Mouse (Mus musculus) limb, embryonic 11.5 days (tissue): ENCODE results near the gene Gm10134. TPM values are rescaled to one million over a fixed set of nuclear protein-coding genes. Genes with fewer than 3 reads are reported as not detected.

Experiments
- ATAC-seq: fragments of 200-750 bp; cut with Nextera tagmentation; 2 replicates; pipeline ENCODE4 v1.8.0; 2017; ENCODE audit warnings: low read depth; ENCODE audit not compliant: insufficient number of reproducible peaks, low FRiP score, low TSS enrichment
- DNase-seq: peaks from one replicate; pipeline ENCODE4 v3.0.0-alpha.2; 2015; ENCODE audit warnings: low spot score
- H3K27ac ChIP-seq: fragments of 300-500 bp; sonication (generic); replicated peaks from 2 replicates; pipeline ENCODE4 v1.5.1; 2014; ENCODE audit warnings: low read depth, mild to moderate bottlenecking, low read length
- H3K27me3 ChIP-seq: fragments of 300-500 bp; sonication (generic); 2 replicates; pipeline ENCODE4 v1.6.1; 2014; ENCODE audit warnings: mild to moderate bottlenecking, low read length, mixed read lengths; ENCODE audit not compliant: control insufficient read depth, insufficient read depth
- H3K36me3 ChIP-seq: fragments of 300-500 bp; sonication (generic); 2 replicates; pipeline ENCODE4 v1.6.1; 2014; ENCODE audit warnings: mild to moderate bottlenecking, low read length, moderate library complexity, mixed read lengths; ENCODE audit not compliant: control insufficient read depth, insufficient read depth
- H3K4me1 ChIP-seq: fragments of 300-500 bp; sonication (generic); 2 replicates; pipeline ENCODE4 v1.6.1; 2014; ENCODE audit warnings: low read length, mixed read lengths; ENCODE audit not compliant: control insufficient read depth, insufficient read depth
- H3K4me2 ChIP-seq: fragments of 300-500 bp; sonication (generic); 2 replicates; pipeline ENCODE4 v1.6.1; 2014; ENCODE audit warnings: low read depth, mild to moderate bottlenecking, moderate library complexity; ENCODE audit not compliant: severe bottlenecking
- H3K4me3 ChIP-seq: fragments of 300-500 bp; sonication (generic); 2 replicates; pipeline ENCODE4 v1.5.1; 2014; ENCODE audit warnings: low read depth, low read length
- H3K9ac ChIP-seq: fragments of 300-500 bp; sonication (generic); 2 replicates; pipeline ENCODE4 v1.6.1; 2014; ENCODE audit warnings: mild to moderate bottlenecking, low read length
- H3K9me3 ChIP-seq: fragments of 300-500 bp; sonication (generic); 2 replicates; pipeline ENCODE4 v1.6.1; 2016; ENCODE audit warnings: low read length; ENCODE audit not compliant: control insufficient read depth
- WGBS: fragments of 180-500 bp; shearing (Covaris S2); extraction: QIAGEN DNeasy Blood & Tissue Kit; methylation state at CpG from one replicate; pipeline ENCODE4 v1.1.7; 2014; 5-methylcytosine and 5-hydroxymethylcytosine counted together
- polyA plus RNA-seq: library from polyadenylated mRNA; unstranded; fragments of >200 nt; fragmentation: Nextera tagmentation; extraction: Ambion mirVana; gene quantifications from 2 replicates; pipeline ENCODE4 v1.2.1, GENCODE M21; 2014

Gm10134 gene
- polyA plus RNA-seq, 1 experiment from 2014 or later = not detected

DNA sequence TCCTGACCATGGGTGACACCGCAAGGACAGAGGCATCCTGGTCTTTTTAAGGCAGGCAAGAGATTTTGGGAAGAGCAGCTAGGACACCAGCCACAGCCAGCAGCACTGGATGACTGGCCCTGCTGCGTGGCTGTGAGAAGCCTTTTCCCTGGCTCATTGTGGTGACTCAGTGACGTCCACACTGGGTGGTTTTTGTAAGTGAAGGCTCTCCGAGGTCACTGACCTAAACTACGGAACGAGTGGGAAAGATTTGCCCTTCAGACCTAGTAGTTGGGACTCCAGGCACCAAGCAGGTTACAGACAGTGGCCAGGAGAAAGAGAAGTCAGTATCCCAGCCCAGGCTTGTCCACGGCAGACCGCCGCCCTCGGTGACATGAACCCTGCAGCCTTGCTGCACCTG lies 18.5 kb downstream of the Gm10134 start:
- Histone ChIP-seq H3K4me3 (no peak overlapping the region), H3K27ac (no peak overlapping the region), H3K36me3 (no peaks in the 10 kb centered on the region), H3K4me2 (no peak overlapping the region), H3K27me3 (no peaks in the 10 kb centered on the region), H3K9ac (no peak overlapping the region), H3K4me1 (peaks cover 27% of the 10 kb centered on the region), H3K9me3 (no peaks in the 10 kb centered on the region)
- ATAC-seq = no peak
- no peak for DNase-seq
- WGBS = 80% methylated on average over 10 of the region's 10 CpGs

GRCm38 (mm10) chr2:28525219-28525942 lies 19.5 kb downstream of the Gm10134 start:
- Histone ChIP-seq H3K36me3 (no peaks in the 10 kb centered on the region), H3K9me3 (no peaks in the 10 kb centered on the region), H3K4me2 (no peak overlapping the region), H3K9ac (peak overlapping the region; percentile 14; the same call in 1 of the 2 replicates), H3K4me3 (no peak overlapping the region), H3K4me1 (peaks cover 31% of the 10 kb centered on the region), H3K27ac (peak overlapping the region; percentile 60; the same call in 1 of the 2 replicates), H3K27me3 (no peaks in the 10 kb centered on the region)
- DNase-seq (peak; percentile 52), ATAC-seq (peak; percentile 49; the same call in 1 of the 2 replicates)
- WGBS = 15% methylated on average over 11 of the region's 11 CpGs

- no peak overlapping the region for H3K4me3 ChIP-seq
- ATAC-seq (no peak), DNase-seq (peak; percentile 36)
- no peaks in the 10 kb centered on the region for H3K27me3 ChIP-seq
- H3K4me1 ChIP-seq = peaks cover 33% of the 10 kb centered on the region
- no peak overlapping the region; the same call in 1 of the 2 replicates for H3K9ac ChIP-seq
- H3K4me2 ChIP-seq = no peak overlapping the region
- no peaks in the 10 kb centered on the region for H3K36me3 ChIP-seq
- H3K9me3 ChIP-seq = no peaks in the 10 kb centered on the region
- peak overlapping the region; percentile 60; the same call in 1 of the 2 replicates for H3K27ac ChIP-seq
- WGBS = 39% methylated on average over 12 of the region's 12 CpGs
Measured at GRCm38 (mm10) chr2:28525943-28526876, 20.3 kb downstream of the Gm10134 start.

GRCm38 (mm10) chr2:28527436-28528353 lies 21.8 kb downstream of the Gm10134 start:
- Histone ChIP-seq H3K4me3 (no peak overlapping the region), H3K4me2 (no peak overlapping the region), H3K27ac (no peak overlapping the region), H3K4me1 (peaks cover 31% of the 10 kb centered on the region), H3K36me3 (no peaks in the 10 kb centered on the region), H3K9me3 (no peaks in the 10 kb centered on the region), H3K27me3 (no peaks in the 10 kb centered on the region), H3K9ac (no peak overlapping the region)
- no peak for DNase-seq
- ATAC-seq = no peak
- WGBS = 86% methylated on average over 20 of the region's 20 CpGs

- Histone ChIP-seq H3K27ac (no peak overlapping the region), H3K27me3 (no peaks in the 10 kb centered on the region), H3K4me2 (no peak overlapping the region), H3K9me3 (no peaks in the 10 kb centered on the region), H3K4me3 (no peak overlapping the region), H3K4me1 (peaks cover 36% of the 10 kb centered on the region), H3K9ac (no peak overlapping the region), H3K36me3 (no peaks in the 10 kb centered on the region)
- no peak for DNase-seq
- WGBS = 89% methylated on average over 7 of the region's 7 CpGs
- ATAC-seq = no peak
Measured at GRCm38 (mm10) chr2:28528354-28528730, 22.4 kb downstream of the Gm10134 start.

DNA sequence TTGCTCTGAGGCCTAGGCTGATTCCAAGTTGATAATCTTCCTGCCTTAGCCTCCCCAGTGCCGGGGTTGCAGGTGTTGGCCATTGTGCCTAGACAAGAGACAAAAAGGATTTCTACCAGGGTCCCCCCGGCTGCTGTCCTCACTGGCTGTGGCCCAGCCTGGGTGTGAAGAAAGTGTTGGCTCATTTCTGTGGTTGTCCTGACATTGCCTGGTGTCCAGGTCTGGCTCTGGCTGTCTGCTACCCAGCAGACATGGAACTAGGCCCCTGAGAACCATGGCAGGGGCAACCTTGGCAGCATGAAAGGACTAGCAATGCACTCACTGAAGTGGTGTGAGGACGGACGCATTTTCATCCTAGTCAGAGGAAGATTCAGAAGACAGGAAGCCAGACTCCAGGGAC lies 24.0 kb downstream of the Gm10134 start:
- H3K4me1 ChIP-seq = peaks cover 43% of the 10 kb centered on the region
- no peaks in the 10 kb centered on the region for H3K36me3 ChIP-seq
- ATAC-seq (no peak), DNase-seq (no peak)
- no peaks in the 10 kb centered on the region for H3K9me3 ChIP-seq
- no peak overlapping the region for H3K9ac ChIP-seq
- WGBS = 78% methylated on average over 4 of the region's 4 CpGs
- no peak overlapping the region for H3K4me3 ChIP-seq
- H3K27me3 ChIP-seq = no peaks in the 10 kb centered on the region
- no peak overlapping the region for H3K27ac ChIP-seq
- H3K4me2 ChIP-seq = no peak overlapping the region

- DNase-seq = no peak
- ATAC-seq = no peak
- Histone ChIP-seq H3K36me3 (no peaks in the 10 kb centered on the region), H3K9me3 (no peaks in the 10 kb centered on the region), H3K4me1 (peaks cover 44% of the 10 kb centered on the region), H3K27me3 (no peaks in the 10 kb centered on the region), H3K9ac (no peak overlapping the region), H3K4me2 (no peak overlapping the region), H3K4me3 (no peak overlapping the region), H3K27ac (no peak overlapping the region)
- 72% methylated on average over 7 of the region's 7 CpGs for WGBS
Measured at GRCm38 (mm10) chr2:28530311-28530710, 24.4 kb downstream of the Gm10134 start.
